Mouse (Mus musculus) splenic B cell, adult 2 months (primary cell): ENCODE measurements at regions not wholly inside any gene's neighbourhood (a gene's known extent, or its start where the extent isn't known, plus 50 kb on each side); places are given as distances from the start of the nearest gene placed in this dataset.
A peak's percentile ranks its signal among the peaks of the same experiment; 100 is the strongest.

Experiments used
- DNase-seq: peaks from one replicate; pipeline ENCODE4 v3.0.0-alpha.2; 2011; ENCODE audit warnings: low read depth, low spot score
- H3K27me3 ChIP-seq: 2 replicates; pipeline ENCODE4 v1.6.1; 2012; ENCODE audit warnings: mild to moderate bottlenecking, low read length, moderate library complexity, mixed read lengths; ENCODE audit not compliant: control insufficient read depth, poor library complexity, insufficient read depth, severe bottlenecking
- H3K36me3 ChIP-seq: 2 replicates; pipeline ENCODE4 v1.6.1; 2012; ENCODE audit warnings: mild to moderate bottlenecking, low read length, moderate library complexity, mixed read lengths; ENCODE audit not compliant: control insufficient read depth, poor library complexity, insufficient read depth, severe bottlenecking

DNA sequence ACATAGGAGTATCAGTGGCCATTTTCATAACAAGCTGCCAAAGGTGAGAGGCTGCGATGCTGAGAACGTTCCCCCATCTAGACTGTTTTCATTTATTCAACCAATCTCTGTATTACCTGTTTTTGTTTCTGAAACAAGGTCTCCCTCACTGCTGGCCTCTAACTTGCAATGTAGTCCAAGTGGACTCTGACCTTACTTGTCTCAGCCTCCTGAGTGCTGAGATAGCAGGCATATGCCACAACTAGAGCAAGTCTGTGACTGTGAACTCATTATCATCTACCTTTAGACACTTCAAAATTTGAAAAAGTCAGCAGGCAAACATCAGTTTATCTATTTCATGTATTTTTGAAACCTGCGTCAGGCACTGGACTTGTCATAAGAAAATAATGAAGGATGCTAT lies 468.7 kb upstream of the Sel1l start:
- no peaks in the 10 kb centered on the region for H3K27me3 ChIP-seq
- no peaks in the 10 kb centered on the region for H3K36me3 ChIP-seq
- no peak for DNase-seq

DNA sequence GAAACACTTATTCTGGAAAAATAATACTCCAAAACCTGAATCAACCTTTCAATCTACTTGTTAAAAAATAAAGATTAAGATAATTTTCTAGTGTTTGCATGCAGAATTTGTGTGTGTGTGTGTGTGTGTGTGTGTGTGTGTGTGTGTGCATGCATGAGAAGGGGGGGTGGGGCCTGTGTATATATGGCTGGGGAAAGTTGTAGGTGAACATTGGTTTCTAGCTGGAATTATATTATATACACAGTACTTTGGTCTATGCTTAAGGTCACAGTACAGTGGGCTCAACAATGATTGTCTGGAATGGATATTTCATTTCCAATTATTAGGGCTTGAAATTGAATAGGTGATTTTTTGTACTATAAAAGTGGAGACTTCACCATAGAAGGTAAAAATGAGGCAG lies 467.3 kb upstream of the Sel1l start:
- Histone ChIP-seq H3K36me3 (no peaks in the 10 kb centered on the region), H3K27me3 (no peaks in the 10 kb centered on the region)
- DNase-seq, result no peak

DNA sequence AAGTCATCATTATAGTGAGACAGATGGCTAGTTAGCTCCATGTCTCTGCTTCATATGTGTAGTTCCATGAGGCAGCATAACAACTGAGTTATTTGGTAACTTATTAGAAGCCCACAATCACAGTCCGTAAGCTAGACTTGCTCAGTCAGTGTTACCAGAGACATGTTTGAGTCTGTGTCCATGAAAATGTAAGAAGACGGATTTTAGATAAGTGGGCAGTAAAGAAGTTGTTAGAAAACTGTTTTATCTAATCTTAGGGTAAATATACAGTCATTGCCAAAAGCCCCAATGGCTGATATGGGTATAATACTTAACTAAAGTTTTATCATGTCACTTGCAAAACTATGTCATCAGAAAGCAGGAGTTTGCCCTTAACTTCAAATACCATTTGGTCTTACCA lies 466.9 kb upstream of the Sel1l start:
- DNase-seq, result no peak
- Histone ChIP-seq H3K27me3 (no peaks in the 10 kb centered on the region), H3K36me3 (no peaks in the 10 kb centered on the region)

DNA sequence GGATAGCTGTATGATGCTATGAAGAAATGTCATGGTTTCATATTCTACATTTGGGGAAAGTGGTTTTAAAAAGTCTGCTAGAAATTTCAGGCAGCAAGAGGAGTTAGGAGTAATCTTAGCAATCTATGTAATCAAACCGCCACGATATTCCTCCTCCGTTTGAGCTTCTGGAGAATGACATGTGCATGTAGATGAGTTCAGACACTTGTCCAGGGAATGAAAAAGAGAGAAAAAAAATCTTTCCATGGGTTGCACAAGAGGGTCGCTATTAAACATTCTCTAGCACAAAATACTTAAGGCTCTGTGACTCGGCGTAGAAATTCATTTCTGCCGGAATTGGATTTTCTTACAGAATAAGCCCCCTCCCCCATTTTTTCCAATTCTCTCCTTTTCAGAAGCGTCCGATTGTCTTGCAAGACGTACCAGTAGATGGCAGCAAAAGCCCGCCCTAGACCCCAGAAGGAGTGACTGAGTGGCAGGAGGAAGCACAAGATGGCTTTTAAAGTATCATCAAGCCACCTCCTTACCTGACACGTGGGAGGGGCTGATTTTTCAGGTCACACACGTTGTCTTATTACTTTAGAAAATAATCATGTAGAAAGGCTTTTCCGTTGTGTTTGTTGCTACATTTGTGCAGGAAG lies 454.1 kb upstream of the Sel1l start:
- DNase-seq, result peak; percentile 67
- Histone ChIP-seq H3K36me3 (no peaks in the 10 kb centered on the region), H3K27me3 (no peaks in the 10 kb centered on the region)

DNA sequence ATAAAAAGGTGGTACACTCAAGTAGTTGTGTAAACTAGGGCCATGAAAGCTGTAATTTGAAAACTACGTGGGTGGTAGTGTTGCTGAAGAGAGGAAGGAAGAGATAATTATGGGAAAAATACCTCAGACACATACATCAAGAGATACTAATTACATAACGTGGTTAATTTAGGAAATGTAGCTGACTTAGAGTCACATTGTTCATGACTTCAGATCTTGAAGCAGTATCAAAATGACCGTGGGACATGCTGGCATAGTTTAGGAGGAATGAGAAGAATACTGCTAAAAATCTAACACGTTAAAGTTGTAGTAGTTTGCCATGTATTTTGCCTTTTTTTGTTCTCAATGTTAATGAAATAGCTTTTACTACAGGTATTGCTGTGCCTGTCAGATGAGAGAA lies 445.9 kb upstream of the Sel1l start:
- DNase-seq, result no peak
- no peaks in the 10 kb centered on the region for H3K36me3 ChIP-seq
- H3K27me3 ChIP-seq, result no peaks in the 10 kb centered on the region

DNA sequence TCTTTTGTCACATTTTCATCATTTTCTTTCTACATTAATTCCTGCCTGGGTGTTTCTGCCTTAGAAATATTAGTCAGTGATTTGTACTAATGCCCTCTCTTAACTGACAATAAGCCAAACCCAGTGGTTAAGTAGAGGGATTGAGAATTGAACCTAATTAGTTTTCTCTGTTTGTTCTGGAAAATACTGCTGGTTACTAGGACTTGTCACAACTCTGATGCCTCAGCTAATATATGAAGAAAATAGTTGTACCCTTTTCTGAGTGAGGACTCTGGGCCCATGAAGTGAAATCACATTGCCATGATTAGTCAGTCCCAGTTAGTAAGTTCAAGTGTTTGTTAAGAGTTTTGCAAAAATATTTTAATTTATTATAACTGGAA lies 444.4 kb upstream of the Sel1l start:
- DNase-seq, result no peak
- H3K36me3 ChIP-seq, result no peaks in the 10 kb centered on the region
- H3K27me3 ChIP-seq, result no peaks in the 10 kb centered on the region

DNA sequence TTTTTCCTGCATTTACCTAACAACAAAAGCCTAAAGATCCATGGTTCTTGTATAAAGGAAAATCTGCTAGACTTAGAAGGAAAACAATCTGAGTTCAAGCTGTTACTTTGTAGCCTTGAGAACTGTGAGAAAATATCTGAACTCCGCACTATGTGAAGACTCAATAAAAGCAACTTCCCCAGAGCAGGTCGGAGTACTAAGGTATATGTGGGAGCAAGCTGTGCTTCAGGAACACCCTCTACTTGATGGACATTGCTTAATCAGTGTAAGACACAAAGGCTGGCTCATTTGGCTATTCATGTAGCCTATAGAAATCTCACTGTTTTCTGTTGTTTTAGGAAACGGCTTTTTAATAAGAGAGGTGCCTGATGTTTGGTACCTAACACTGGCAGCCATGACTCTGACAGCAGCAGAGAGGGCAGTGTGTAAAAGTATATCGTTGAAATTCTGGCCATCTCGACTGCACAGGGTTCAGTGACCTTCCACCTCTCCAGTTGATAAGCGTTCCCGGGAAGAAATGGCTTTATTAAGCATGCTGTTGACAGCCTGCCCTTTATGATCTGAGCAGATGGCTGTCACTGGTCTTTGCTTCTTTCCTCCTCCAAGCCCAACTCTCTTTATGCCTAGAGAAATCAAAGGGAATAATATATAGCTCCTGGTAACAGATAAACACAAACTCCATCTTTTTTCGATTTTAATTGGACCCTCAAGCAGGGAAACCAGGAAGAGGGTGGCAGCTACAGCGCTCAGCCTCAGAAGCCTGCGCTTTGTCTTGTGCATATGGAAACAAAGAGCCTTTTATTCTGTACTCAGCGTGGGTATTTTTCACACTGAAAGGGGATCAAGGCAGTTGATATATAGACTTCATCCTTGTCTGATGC lies 443.7 kb upstream of the Sel1l start:
- no peaks in the 10 kb centered on the region for H3K27me3 ChIP-seq
- H3K36me3 ChIP-seq, result no peaks in the 10 kb centered on the region
- no peak for DNase-seq

DNA sequence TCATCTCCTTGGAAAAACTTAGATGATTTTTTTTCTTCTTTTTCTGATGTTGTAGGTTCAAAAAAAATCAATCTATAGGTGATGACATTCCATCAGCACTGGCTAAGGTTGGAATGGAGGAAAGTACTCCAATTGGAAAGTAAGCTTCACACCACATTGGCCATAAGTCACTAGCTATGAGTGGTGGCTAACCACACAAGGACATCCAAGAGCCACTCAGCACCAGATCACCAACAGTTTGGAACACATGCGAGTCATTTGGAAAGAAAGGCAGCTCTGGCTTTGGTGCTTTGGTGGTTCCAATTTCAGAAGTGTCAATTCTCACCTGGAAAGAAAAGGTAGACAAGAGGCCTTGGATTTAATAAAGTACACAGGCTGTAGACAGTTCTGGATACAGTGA lies 442.5 kb upstream of the Sel1l start:
- Histone ChIP-seq H3K36me3 (no peaks in the 10 kb centered on the region), H3K27me3 (no peaks in the 10 kb centered on the region)
- no peak for DNase-seq

DNA sequence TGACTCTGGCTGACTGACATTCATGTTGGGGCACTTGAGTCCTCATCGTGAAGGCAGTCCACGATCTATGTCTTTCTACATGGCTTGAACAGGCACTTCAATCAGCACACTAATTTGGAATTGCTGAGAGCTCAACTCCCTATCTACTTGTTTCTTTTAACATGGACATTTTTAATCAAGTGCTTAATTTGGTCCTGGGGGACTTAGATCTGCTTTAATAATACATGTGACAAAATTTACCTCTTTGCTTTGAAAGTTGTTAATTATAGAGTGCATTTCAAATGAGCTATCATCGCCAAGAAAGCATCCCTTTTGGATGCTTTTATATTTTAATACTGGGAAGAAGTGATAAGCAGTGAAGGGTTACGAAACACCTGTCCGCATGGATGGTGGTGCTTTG lies 436.6 kb upstream of the Sel1l start:
- Histone ChIP-seq H3K36me3 (no peaks in the 10 kb centered on the region), H3K27me3 (no peaks in the 10 kb centered on the region)
- no peak for DNase-seq

DNA sequence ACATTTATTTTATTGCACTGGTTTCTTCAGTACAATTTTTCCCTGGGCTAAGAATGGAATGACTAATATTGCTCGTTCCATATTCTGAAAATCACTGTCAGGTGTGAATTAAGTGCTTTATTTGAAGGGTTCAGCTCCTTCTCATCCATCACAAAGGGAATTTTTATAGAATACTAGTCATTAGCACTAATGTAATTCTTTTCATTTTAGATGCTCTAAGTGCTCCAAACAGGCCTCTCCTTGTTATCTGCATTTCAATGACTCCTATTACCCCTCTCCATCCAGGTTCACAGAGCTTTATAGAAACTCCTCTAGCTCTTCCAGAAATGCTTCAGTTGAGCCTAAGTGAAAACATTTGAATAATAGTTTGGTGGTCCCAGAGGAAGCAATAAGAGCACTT lies 431.5 kb upstream of the Sel1l start:
- no peak for DNase-seq
- H3K27me3 ChIP-seq, result no peaks in the 10 kb centered on the region

DNA sequence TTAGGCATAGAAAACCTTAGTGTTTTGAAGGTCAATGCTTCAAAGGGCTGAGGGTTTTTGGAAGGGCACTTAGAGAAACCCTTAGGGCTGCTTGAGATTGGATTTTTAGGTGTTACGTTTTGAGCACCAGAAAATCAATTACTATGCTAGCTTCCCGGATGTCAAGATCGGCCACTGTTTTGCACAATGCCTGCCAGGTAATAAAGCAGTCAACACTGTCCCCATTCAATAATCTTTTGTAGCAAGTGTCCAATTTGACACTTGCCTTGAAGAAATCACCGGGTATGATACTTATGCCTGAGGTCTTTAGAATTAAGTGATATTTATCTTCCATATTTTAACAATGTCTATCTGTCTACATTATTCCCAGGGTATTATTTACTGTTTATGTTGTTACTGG lies 403.0 kb upstream of the Sel1l start:
- no peak for DNase-seq
- Histone ChIP-seq H3K27me3 (no peaks in the 10 kb centered on the region), H3K36me3 (no peaks in the 10 kb centered on the region)

More for the DNA sequence above, 431.5 kb upstream of the Sel1l start:
- no peaks in the 10 kb centered on the region for H3K36me3 ChIP-seq

DNA sequence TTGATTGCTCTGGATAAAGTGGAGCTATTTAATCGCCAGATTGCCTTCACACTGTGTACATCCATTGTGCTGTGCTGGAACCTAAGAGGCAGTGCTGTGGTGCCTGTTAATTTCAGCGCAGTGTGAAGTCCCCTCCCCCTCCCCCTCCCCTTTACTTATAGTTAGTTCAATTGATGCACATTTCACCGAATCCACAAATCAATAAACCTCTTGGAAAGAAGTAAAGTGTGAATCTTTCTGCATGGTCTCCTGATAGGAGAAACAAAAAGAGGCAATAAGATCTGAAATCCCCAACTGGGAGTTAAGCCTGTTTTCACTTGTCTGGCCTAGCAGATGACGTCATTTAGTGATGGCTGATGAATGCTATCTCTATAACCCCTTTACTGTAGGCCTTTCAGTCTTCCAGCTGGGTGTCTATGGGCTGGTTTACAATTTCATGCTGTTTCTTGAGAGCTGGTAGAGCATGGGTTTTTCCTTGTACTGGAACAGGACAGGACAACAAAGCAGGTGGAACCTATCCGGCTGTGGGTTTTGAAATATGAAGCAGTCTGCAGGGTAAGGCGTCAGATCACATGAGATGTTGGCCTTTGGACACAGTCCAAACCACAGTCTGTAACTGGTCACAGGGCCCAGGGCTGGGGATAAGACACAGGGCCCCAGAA lies 398.0 kb upstream of the Sel1l start:
- Histone ChIP-seq H3K36me3 (no peaks in the 10 kb centered on the region), H3K27me3 (no peaks in the 10 kb centered on the region)
- no peak for DNase-seq

DNA sequence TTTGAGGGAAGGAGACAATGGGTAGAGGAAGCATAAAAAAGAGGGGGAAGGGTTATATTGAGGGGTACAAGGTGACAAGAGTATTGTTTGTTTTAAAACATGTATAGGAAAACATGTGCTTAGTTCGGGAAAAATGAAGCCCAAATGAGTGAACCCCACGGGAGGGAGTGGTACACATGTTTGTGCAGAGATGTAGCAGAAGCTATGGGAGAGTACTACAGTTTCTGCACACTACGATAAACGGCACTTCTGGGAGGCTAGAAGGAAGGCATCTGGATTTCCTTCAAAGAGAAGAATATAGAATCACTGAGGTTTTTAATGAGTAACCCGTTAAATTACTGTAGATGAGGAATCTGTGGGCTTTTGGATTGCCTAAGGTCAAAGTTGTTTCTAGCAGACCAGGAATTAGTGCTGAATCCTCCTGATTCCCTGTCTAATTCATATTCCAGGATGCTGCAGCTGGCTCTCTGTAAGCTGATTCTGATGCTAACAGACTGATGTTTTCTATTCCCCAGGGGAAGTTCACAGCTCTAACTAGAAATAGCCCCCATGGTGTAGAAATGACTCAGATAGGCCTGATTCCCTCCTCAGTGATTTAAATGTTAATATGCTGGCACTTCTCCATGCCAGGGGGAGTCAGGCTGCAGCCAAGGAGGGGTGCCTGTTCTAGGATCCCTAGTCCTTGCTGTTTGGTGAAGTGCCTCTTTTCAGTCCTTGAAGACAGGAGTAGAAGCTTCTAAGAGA lies 391.2 kb upstream of the Sel1l start:
- no peak for DNase-seq
- no peaks in the 10 kb centered on the region for H3K36me3 ChIP-seq
- no peaks in the 10 kb centered on the region for H3K27me3 ChIP-seq

DNA sequence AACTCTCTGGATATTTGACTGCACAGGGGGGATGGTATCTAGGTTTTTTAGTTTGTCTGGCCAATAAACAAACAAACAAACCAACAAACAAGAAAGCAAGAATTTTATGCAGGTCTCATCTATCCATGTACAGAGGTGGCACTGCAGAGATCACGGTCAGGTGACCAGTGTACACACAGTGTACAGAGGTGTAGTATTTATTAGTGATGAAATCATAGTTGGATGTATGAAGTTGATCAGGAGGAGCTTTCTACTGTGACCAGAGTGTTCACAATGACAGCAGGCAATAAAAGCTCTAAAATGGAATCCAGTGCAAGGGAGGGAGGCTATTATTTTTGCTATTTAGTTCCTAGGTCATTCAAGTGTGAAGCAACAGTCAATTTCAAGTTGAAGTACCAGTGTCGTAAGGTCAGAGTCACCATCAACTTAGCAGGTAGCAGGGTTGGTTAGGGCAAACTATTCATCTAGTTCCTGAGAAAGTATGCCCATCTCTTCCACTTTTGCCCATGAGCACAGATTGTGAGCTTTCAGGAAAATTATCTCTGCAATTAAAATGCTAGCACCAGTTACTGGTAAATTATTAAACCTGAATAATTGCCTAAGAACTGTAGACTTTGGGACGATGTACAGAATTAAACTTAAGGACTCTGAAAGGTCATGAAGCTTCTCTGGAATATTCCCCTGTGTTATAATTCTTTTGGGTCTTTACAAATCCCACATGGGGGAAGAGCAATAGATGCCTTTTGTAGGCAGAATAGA lies 384.9 kb upstream of the Sel1l start:
- no peak for DNase-seq
- Histone ChIP-seq H3K36me3 (no peaks in the 10 kb centered on the region), H3K27me3 (no peaks in the 10 kb centered on the region)
